Mouse (Mus musculus): ENCODE measurements around the gene Pafah1b2.

DNA sequence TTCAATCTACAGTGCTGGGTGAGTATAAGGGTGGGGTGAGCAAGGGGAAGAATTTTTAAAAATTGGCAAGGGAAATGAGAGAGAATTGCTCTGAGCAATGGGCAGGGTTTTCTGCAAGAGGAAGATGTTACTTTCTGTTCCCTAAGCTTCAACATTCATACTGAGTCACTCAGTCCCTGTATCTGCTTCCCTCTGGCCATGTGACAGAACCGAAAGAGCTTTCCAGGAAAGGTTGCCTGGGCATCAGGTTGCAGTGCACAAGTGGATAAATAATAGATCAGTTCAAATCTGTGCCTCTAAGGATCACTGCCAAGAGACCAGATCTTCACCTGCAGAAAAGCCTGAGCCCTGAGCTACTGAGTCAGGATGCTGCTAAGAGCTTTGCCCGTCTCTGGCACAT, 50.6 kb downstream of the Pafah1b2 start:
- TF ChIP-seq TAL1 (conservative IDR thresholded peaks at IDR 0.05; ENCODE audit: low read depth, low read length), result no peak
- no peak for TF ChIP-seq CTCF (IDR thresholded peaks at IDR 0.05; ENCODE audit: low read depth, low read length)
- no peak for TF ChIP-seq POLR2AphosphoS5 (IDR thresholded peaks at IDR 0.05; ENCODE audit: insufficient replicate concordance, low read depth, low read length)

All from G1E (cell line).